ENCODE assay signal across 15 mouse cellular contexts in the genomic region with DNA sequence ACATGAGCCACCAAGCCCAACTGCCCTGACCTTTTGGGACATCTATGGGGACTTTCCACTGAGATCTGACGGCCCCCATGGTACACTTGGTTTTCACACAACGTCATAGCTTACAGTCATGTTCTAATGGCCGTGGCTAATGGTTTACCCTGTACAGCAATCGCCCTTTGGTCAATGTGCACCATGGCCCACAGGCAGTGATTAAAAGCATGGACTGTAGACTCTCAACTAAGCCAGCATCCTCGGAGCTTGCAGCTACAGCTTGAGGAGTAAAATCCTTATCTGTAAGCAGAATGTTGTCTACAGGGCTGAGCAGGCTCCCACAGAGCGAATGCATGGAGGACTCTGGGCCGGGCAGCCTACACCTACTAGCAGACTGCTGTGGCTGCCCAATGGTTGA. TPM values are rescaled to one million over a fixed set of nuclear protein-coding genes. Genes with fewer than 3 reads are reported as not detected.
DNase-seq lines count a peak whose midpoint lies in the region; ATAC-seq and TF ChIP-seq lines count a peak whose summit lies in the region.
"Had no signal": no experiment of that assay in that cellular context is flagged by ENCODE, and none has a peak within 500 bp of the region (broad histone marks: within the 10 kb centered on the region; RNA-seq: fewer than 3 reads in every experiment).

No protein-coding gene starts in this region.

- ATAC-seq in kidney, postnatal 0 days (replicated peaks; ENCODE audit: low FRiP score, low read depth): peak; percentile 70
- peak; percentile 21 for ATAC-seq in liver, embryonic 14.5 days (ENCODE audit: insufficient read depth)
- ATAC-seq: forebrain, embryonic 15.5 days; inflammation-experienced regulatory T-cells, adult 6 months had no signal

- no peak for TF ChIP-seq CTCF in embryonic fibroblast, embryonic 13.5 days (IDR thresholded peaks at IDR 0.05; ENCODE audit: borderline replicate concordance, insufficient read depth, low read length)
- no peak for TF ChIP-seq CTCF in kidney, postnatal 0 days (IDR thresholded peaks at IDR 0.05; ENCODE audit: low read depth)
- TF ChIP-seq CTCF in liver, embryonic 14.5 days (IDR thresholded peaks at IDR 0.05; ENCODE audit: low read depth): no peak

- H3K9ac ChIP-seq in kidney, postnatal 0 days (ENCODE audit: low read depth, low read length): no peak overlapping the region
- H3K9ac ChIP-seq in liver, embryonic 14.5 days (replicated peaks): no peak overlapping the region; the same call in 1 of the 2 replicates
- H3K9ac ChIP-seq: forebrain, embryonic 15.5 days; neural tube, embryonic 15.5 days; stomach, embryonic 15.5 days had no signal

- intact Hi-C loops in left cerebral cortex, postnatal 10 days (cut with DNase I): loop anchor here (5.0 kb wide), 2 partner anchors 79 to 99 kb away; a partner anchor contains a TSS

- no peaks in the 10 kb centered on the region for H3K9me3 ChIP-seq in embryonic facial prominence, embryonic 10.5 days
- H3K9me3 ChIP-seq in kidney, postnatal 0 days (replicated peaks; ENCODE audit: low read length): no peaks in the 10 kb centered on the region
- no peaks in the 10 kb centered on the region for H3K9me3 ChIP-seq in liver, embryonic 14.5 days (ENCODE audit: control insufficient read depth, low read length)
- H3K9me3 ChIP-seq: forebrain, embryonic 15.5 days; neural tube, embryonic 15.5 days; stomach, embryonic 15.5 days had no signal

- DNase-seq in embryonic facial prominence, embryonic 10.5 days (ENCODE audit: low spot score): no peak
- DNase-seq in kidney, postnatal 0 days (ENCODE audit: low spot score): no peak
- no peak for DNase-seq in liver, embryonic 14.5 days (ENCODE audit: low read depth in 3 of 3, low spot score in 3 of 3)
- DNase-seq in left cerebral cortex, postnatal 10 days (ENCODE audit: extremely low spot score in 1 of 2, low spot score in 2 of 2): no peak
- no peak for DNase-seq in layer of hippocampus, postnatal 14 days (ENCODE audit: low spot score in 2 of 2)
- no peak for DNase-seq in lung, postnatal 4 days
- DNase-seq: gastrocnemius, postnatal 25 days; lung, postnatal 36 days; right cerebral cortex, adult 18-20 months; thymus, postnatal 4 days had no signal

- 0 out of 2 replicates have a peak overlapping the region, but pooled peaks have one; percentile 20 for H3K27ac ChIP-seq in embryonic facial prominence, embryonic 10.5 days (replicated peaks)
- H3K27ac ChIP-seq in embryonic fibroblast, embryonic 13.5 days (ENCODE audit: insufficient read depth, low read length): peak overlapping the region; percentile 7; the same call in 1 of the 2 replicates
- H3K27ac ChIP-seq in kidney, postnatal 0 days: peak overlapping the region; percentile 38; the same call in 1 of the 2 replicates
- H3K27ac ChIP-seq in liver, embryonic 14.5 days: peak overlapping the region; percentile 67
- H3K27ac ChIP-seq: forebrain, embryonic 15.5 days; neural tube, embryonic 15.5 days; stomach, embryonic 15.5 days had no signal

- H3K36me3 ChIP-seq in embryonic facial prominence, embryonic 10.5 days (replicated peaks): no peaks in the 10 kb centered on the region
- no peaks in the 10 kb centered on the region for H3K36me3 ChIP-seq in kidney, postnatal 0 days (ENCODE audit: insufficient read depth, low read length)
- H3K36me3 ChIP-seq in liver, embryonic 14.5 days (replicated peaks; ENCODE audit: control insufficient read depth, insufficient read depth, low read depth): no peaks in the 10 kb centered on the region
- H3K36me3 ChIP-seq: forebrain, embryonic 15.5 days; neural tube, embryonic 15.5 days; stomach, embryonic 15.5 days had no signal

- no peak for TF ChIP-seq EP300 in liver, embryonic 14.5 days (IDR thresholded peaks at IDR 0.05; ENCODE audit: low read depth)

- peaks cover 49% of the 10 kb centered on the region for H3K4me1 ChIP-seq in embryonic facial prominence, embryonic 10.5 days
- H3K4me1 ChIP-seq in embryonic fibroblast, embryonic 13.5 days (ENCODE audit: control insufficient read depth, insufficient read depth, low read length): 0 out of 2 replicates have a peak, but pooled peaks cover 11% of the 10 kb centered on the region
- H3K4me1 ChIP-seq in kidney, postnatal 0 days (replicated peaks; ENCODE audit: insufficient read depth, low read length): 0 out of 2 replicates have a peak, but pooled peaks cover 5% of the 10 kb centered on the region
- peaks cover 27 to 35% of the 10 kb centered on the region in 2 experiments for H3K4me1 ChIP-seq in liver, embryonic 14.5 days (replicated peaks; ENCODE audit: control insufficient read depth in 2 of 2, insufficient read depth in 2 of 2, low read length in 1 of 2)
- H3K4me1 ChIP-seq: neural tube, embryonic 15.5 days had no signal

- H3K4me3 ChIP-seq in embryonic facial prominence, embryonic 10.5 days: no peak overlapping the region
- H3K4me3 ChIP-seq in embryonic fibroblast, embryonic 13.5 days (ENCODE audit: insufficient read depth, low read length): no peak overlapping the region
- no peak overlapping the region for H3K4me3 ChIP-seq in kidney, postnatal 0 days (replicated peaks; ENCODE audit: low read depth, low read length)
- no peak overlapping the region for H3K4me3 ChIP-seq in liver, embryonic 14.5 days (ENCODE audit: insufficient read depth in 1 of 2, low read depth in 2 of 2, low read length in 2 of 2)
- H3K4me3 ChIP-seq: forebrain, embryonic 15.5 days; neural tube, embryonic 15.5 days; stomach, embryonic 15.5 days had no signal

- WGBS in embryonic facial prominence, embryonic 10.5 days: 74% methylated on average over 7 of the region's 7 CpGs
- 68% methylated on average over 7 of the region's 7 CpGs for WGBS in kidney, postnatal 0 days
- WGBS in liver, embryonic 14.5 days (ENCODE audit: insufficient replicate concordance): 59% methylated on average over 7 of the region's 7 CpGs

- no peak for TF ChIP-seq POLR2A in embryonic fibroblast, embryonic 13.5 days (IDR thresholded peaks at IDR 0.05; ENCODE audit: low read depth, low read length)

- no peak overlapping the region for H3K4me2 ChIP-seq in kidney, postnatal 0 days (ENCODE audit: low read length)
- peak overlapping the region; percentile 1; the same call in 1 of the 2 replicates for H3K4me2 ChIP-seq in liver, embryonic 14.5 days (ENCODE audit: low read depth)
- H3K4me2 ChIP-seq: forebrain, embryonic 15.5 days; neural tube, embryonic 15.5 days; stomach, embryonic 15.5 days had no signal

- peaks cover 19% of the 10 kb centered on the region for H3K27me3 ChIP-seq in embryonic facial prominence, embryonic 10.5 days (replicated peaks; ENCODE audit: low read depth, poor library complexity, severe bottlenecking)
- no peaks in the 10 kb centered on the region for H3K27me3 ChIP-seq in kidney, postnatal 0 days (ENCODE audit: insufficient read depth, low read length)
- no peaks in the 10 kb centered on the region; the same call in 1 of the 2 replicates for H3K27me3 ChIP-seq in liver, embryonic 14.5 days (ENCODE audit: control insufficient read depth, insufficient read depth, low read length)
- H3K27me3 ChIP-seq: stomach, embryonic 15.5 days had no signal

RNA-seq across cellular contexts. Expression of a gene that starts 52.5 kb away (rescaled TPM):
- 3.6 TPM in 2 replicates for polyA plus RNA-seq in embryonic facial prominence, embryonic 10.5 days (2016; fragmentation: Nextera tagmentation; extraction: Ambion mirVana)
- 1.9 and 3.9 TPM in 2 replicates for polyA plus RNA-seq in embryonic fibroblast, embryonic 13.5 days (2011; ENCODE audit: insufficient read length, low read depth, missing spikeins)
- polyA plus RNA-seq in kidney, postnatal 0 days (2015; fragmentation: Nextera tagmentation; extraction: Ambion mirVana): 74.1 and 84.5 TPM in 2 replicates
- 5.1 and 7.7 TPM in 2 replicates for polyA plus RNA-seq in liver, embryonic 14.5 days (2012; rRNA removed)
- 16.9 and 17.8 TPM in 2 replicates for polyA plus RNA-seq in liver, embryonic 14.5 days (2014; fragmentation: Nextera tagmentation; extraction: Ambion mirVana)
- 1 to 10 TPM; 3.6 to 4.0 TPM for total RNA-seq in left cerebral cortex, postnatal 10 days (2021)
- 1 to 10 TPM; 1.4 to 3.0 TPM for total RNA-seq in layer of hippocampus, postnatal 14 days (2021)
- polyA plus RNA-seq: inflammation-experienced regulatory T-cells, adult 6 months had no signal

Comparison
In these comparisons a context has a peak if more than half of its experiments do, and no peak if none do; other contexts are left out.
1. H3K27ac ChIP-seq: peak in every context shown above with its lines; median percentile 67 in liver, embryonic 14.5 days; 38 in kidney, postnatal 0 days; 20 in embryonic facial prominence, embryonic 10.5 days; 7 in embryonic fibroblast, embryonic 13.5 days.